Mouse (Mus musculus) urinary bladder, adult 18-20 months (tissue): Measurements from ENCODE around the gene Ifnar2.

Experiments
- DNase-seq, 2 experiments: peaks; one replicate each; pipeline ENCODE4 v3.0.0; 2022; ENCODE audit warnings: low spot score in 2 of 2, mixed read lengths in 2 of 2

The Ifnar2 gene

GRCm38 (mm10) chr16:91391421-91391820 is 18.8 kb downstream of the Ifnar2 start, which contains the start of gene Gm21970:
Gene Gm21970 (plus strand): TSS chr16:91391721.
- DNase-seq: no peak

- no peak for DNase-seq
Observed at GRCm38 (mm10) chr16:91394826-91395410, 22.3 kb downstream of the Ifnar2 start.

GRCm38 (mm10) chr16:91395633-91396392 is 23.2 kb downstream of the Ifnar2 start:
- no peak for DNase-seq

GRCm38 (mm10) chr16:91396844-91397537 is 24.4 kb downstream of the Ifnar2 start:
- no peak for DNase-seq

- DNase-seq: peak in 1 of 2 experiments; percentile 35
Observed at GRCm38 (mm10) chr16:91398030-91398429, 25.4 kb downstream of the Ifnar2 start.

GRCm38 (mm10) chr16:91398944-91399343 is 26.4 kb downstream of the Ifnar2 start:
- DNase-seq: no peak

GRCm38 (mm10) chr16:91401569-91402165 is 29.1 kb downstream of the Ifnar2 start:
- no peak for DNase-seq

GRCm38 (mm10) chr16:91403784-91404183 is 31.2 kb downstream of the Ifnar2 start:
- DNase-seq: no peak

GRCm38 (mm10) chr16:91404187-91404586 is 31.6 kb downstream of the Ifnar2 start:
- no peak for DNase-seq

GRCm38 (mm10) chr16:91404828-91405577 is 32.4 kb downstream of the Ifnar2 start:
- DNase-seq: no peak

- peak; percentile 68 to 75 for DNase-seq
Observed at GRCm38 (mm10) chr16:91405640-91406584, 33.3 kb downstream of the Ifnar2 start, which contains the start of gene Il10rb. Gene Il10rb (plus strand): TSS chr16:91406164.

GRCm38 (mm10) chr16:91406585-91407220 is 34.1 kb downstream of the Ifnar2 start:
- peak; percentile 29 to 65 for DNase-seq

- no peak for DNase-seq
Observed at GRCm38 (mm10) chr16:91413102-91413844, 40.7 kb downstream of the Ifnar2 start.

- DNase-seq: no peak
Observed at GRCm38 (mm10) chr16:91415391-91416189, 43.0 kb downstream of the Ifnar2 start.

- DNase-seq: no peak
Observed at GRCm38 (mm10) chr16:91416357-91416756, 43.8 kb downstream of the Ifnar2 start.

- no peak for DNase-seq
Observed at GRCm38 (mm10) chr16:91416938-91417337, 44.4 kb downstream of the Ifnar2 start.

- no peak for DNase-seq
Observed at GRCm38 (mm10) chr16:91418531-91418930, 45.9 kb downstream of the Ifnar2 start.

GRCm38 (mm10) chr16:91425816-91426215 is 53.2 kb downstream of the Ifnar2 start:
- no peak for DNase-seq
